Mouse (Mus musculus) forebrain, embryonic 15.5 days (tissue): Measurements from ENCODE around the gene 2210011C24Rik. TPM values are rescaled to one million over a fixed set of nuclear protein-coding genes. Genes with fewer than 3 reads are reported as not detected.

Experiments used
- ATAC-seq: fragments of 200-750 bp; cut with Nextera tagmentation; replicated peaks from 2 replicates; pipeline ENCODE4 v1.8.0; 2017; ENCODE audit warnings: mild to moderate bottlenecking, moderate TSS enrichment, moderate library complexity
- H3K27ac ChIP-seq: fragments of 300-500 bp; sonication (generic); replicated peaks from 2 replicates; pipeline ENCODE4 v1.5.1; 2015; ENCODE audit warnings: mild to moderate bottlenecking, inconsistent platforms
- H3K27me3 ChIP-seq: fragments of 300-500 bp; sonication (generic); 2 replicates; pipeline ENCODE4 v1.6.1; 2015; ENCODE audit warnings: inconsistent platforms
- H3K36me3 ChIP-seq: fragments of 300-500 bp; sonication (generic); 2 replicates; pipeline ENCODE4 v1.6.1; 2015; ENCODE audit warnings: mild to moderate bottlenecking, inconsistent platforms
- H3K4me1 ChIP-seq: fragments of 300-500 bp; sonication (generic); 2 replicates; pipeline ENCODE4 v1.6.1; 2015; ENCODE audit warnings: inconsistent platforms
- H3K4me2 ChIP-seq: fragments of 300-500 bp; sonication (generic); replicated peaks from 2 replicates; pipeline ENCODE4 v1.6.1; 2015; ENCODE audit warnings: mild to moderate bottlenecking, inconsistent platforms
- H3K4me3 ChIP-seq: fragments of 300-500 bp; sonication (generic); 2 replicates; pipeline ENCODE4 v1.5.1; 2015; ENCODE audit warnings: mild to moderate bottlenecking, inconsistent platforms
- H3K9ac ChIP-seq: fragments of 300-500 bp; sonication (generic); replicated peaks from 2 replicates; pipeline ENCODE4 v1.6.1; 2015; ENCODE audit warnings: mild to moderate bottlenecking, inconsistent platforms
- H3K9me3 ChIP-seq: fragments of 300-500 bp; sonication (generic); 2 replicates; pipeline ENCODE4 v1.6.1; 2016; ENCODE audit warnings: inconsistent platforms
- WGBS: fragments of 180-500 bp; shearing (Covaris S2); methylation state at CpG from one replicate; pipeline ENCODE4 v1.1.7; 2015; ENCODE audit warnings: mixed read lengths; 5-methylcytosine and 5-hydroxymethylcytosine counted together
- microRNA counts: library from miRNA; unstranded; fragments of <30 nt; microRNA quantifications from one replicate; lab custom pipeline; 2016
- microRNA-seq: library from miRNA; unstranded; fragments of <30 nt; microRNA quantifications from one replicate; pipeline ENCODE4, GENCODE M21; 2016
- polyA plus RNA-seq: library from polyadenylated mRNA; unstranded; fragments of >200 nt; fragmentation: Nextera tagmentation; extraction: Ambion mirVana; gene quantifications from 2 replicates; pipeline ENCODE4 v1.2.1, GENCODE M21; 2015

The 2210011C24Rik gene
- polyA plus RNA-seq, 1 experiment from 2014 or later: not detected

DNA sequence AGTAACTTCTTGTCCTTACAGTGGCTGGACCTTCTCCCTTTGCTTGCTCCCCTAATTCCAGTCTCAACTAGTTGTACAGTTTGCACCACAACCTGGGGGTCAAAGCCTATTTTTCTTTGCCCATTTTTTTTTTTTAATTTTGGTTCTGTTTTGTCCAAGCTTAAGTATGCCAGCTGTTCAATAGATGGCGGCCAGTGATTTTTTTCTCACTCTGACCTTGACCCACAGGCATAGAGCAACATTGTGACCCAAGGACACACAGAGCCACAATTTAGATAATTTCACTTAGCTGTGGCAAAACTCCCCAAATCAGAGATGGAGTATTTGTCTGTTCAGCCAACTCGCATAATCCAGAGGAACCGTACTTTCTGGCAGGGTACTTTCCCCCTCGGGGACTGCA is 40.9 kb downstream of the 2210011C24Rik start:
- Histone ChIP-seq H3K27ac (no peak overlapping the region), H3K4me3 (0 out of 2 replicates have a peak overlapping the region, but pooled peaks have one; percentile 90), H3K4me1 (peaks cover 20% of the 10 kb centered on the region), H3K9me3 (no peaks in the 10 kb centered on the region), H3K9ac (no peak overlapping the region), H3K36me3 (peaks cover 6% of the 10 kb centered on the region; the same call in 1 of the 2 replicates), H3K27me3 (no peaks in the 10 kb centered on the region), H3K4me2 (no peak overlapping the region)
- 91% methylated on average over 4 of the region's 4 CpGs for WGBS
- no peak for ATAC-seq

DNA sequence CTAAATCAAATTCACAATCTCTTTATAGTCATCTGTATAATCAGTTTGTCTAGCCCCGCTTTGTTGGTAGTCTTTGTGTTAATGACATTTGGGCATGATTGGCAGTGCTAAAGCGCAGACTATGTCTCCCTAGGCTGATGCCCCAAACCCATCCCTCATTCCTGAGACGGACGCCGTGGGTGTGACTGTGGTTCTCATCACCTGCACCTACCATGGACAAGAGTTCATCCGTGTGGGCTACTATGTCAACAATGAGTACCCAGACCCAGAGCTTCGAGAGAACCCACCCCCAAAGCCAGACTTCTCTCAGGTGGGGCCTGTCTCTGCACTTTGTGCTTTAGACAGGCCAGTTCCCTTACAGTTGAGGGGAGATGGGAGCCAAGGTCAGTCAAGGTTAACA is 44.3 kb downstream of the 2210011C24Rik start:
- ATAC-seq: no peak
- Histone ChIP-seq H3K9me3 (no peaks in the 10 kb centered on the region), H3K27me3 (no peaks in the 10 kb centered on the region), H3K4me2 (no peak overlapping the region), H3K4me1 (peaks cover 7% of the 10 kb centered on the region), H3K9ac (no peak overlapping the region), H3K27ac (no peak overlapping the region), H3K36me3 (peaks cover 6% of the 10 kb centered on the region; the same call in 1 of the 2 replicates), H3K4me3 (no peak overlapping the region)
- 97% methylated on average over 7 of the region's 7 CpGs for WGBS

DNA sequence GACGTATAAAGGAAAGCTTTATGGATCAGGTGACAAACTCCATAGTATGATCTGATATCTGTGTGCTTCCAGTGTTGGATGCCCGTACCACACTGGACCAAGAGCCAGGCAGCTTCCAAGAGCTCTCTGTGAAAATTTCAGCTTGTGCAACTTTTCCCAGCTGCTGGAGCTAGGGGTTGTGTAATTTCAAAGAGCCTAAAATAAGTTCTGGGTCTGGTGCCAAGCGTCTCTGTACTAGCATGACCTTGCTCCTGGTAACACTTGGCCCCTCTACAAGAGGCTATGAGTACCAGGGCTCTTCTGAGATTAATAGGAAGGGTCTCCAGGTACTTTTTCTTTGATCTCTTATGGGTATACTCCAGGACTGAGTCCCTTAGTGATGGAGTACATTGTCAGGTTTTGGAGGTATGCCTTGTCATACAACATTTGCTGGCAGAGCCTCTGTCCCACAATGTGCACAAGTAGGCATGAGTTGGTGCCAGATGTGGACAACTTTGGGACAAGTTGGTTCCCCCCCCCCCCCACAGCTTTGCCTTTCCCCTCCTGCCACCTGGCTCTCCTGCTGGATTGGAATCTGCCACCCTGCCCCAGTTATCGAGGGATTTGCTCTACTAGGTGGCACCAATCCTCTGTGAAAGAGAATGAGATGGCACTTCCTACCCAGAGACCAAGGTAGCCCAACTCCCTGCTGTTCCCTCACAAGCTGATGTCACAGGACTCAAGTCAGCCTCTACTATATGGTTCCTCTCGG is 47.8 kb downstream of the 2210011C24Rik start:
- Histone ChIP-seq H3K4me2 (no peak overlapping the region), H3K27me3 (no peaks in the 10 kb centered on the region), H3K4me1 (no peaks in the 10 kb centered on the region), H3K27ac (no peak overlapping the region), H3K9me3 (no peaks in the 10 kb centered on the region), H3K36me3 (peaks cover 6% of the 10 kb centered on the region; the same call in 1 of the 2 replicates), H3K9ac (no peak overlapping the region), H3K4me3 (no peak overlapping the region)
- ATAC-seq: no peak
- 91% methylated on average over 5 of the region's 5 CpGs for WGBS

MicroRNA genes within 50 kb of the gene (microRNA counts, 519-probe panel; counts per million panel counts)
- microRNA mmu-miR-1199 (lab: Ali Mortazavi, UCI): not detected

Small RNAs within 50 kb of the gene (microRNA-seq; reads per million reads assigned to microRNA genes)
- gene Mir1199 (not detected), gene Mir8111 (1.5 reads per million)

Other genes with a start within 250 kb of the 2210011C24Rik start
- 56.2 and 57.0 TPM in 2 replicates for gene Adgrl1, start 112.1 kb downstream of the 2210011C24Rik start, polyA plus RNA-seq
- 0.74 and 0.95 TPM in 2 replicates for gene Gm10644, start 57.0 kb downstream of the 2210011C24Rik start, polyA plus RNA-seq
- gene Asf1b, start 56.7 kb downstream of the 2210011C24Rik start, polyA plus RNA-seq: 20.7 and 22.2 TPM in 2 replicates
- gene Prkaca, start 39.2 kb downstream of the 2210011C24Rik start, polyA plus RNA-seq: 169 and 178 TPM in 2 replicates
- gene Samd1, start 14.5 kb downstream of the 2210011C24Rik start, polyA plus RNA-seq: 8.5 and 9.5 TPM in 2 replicates
- gene 1700067K01Rik, start 10.7 kb downstream of the 2210011C24Rik start, polyA plus RNA-seq: 1.4 TPM in 2 replicates
- 0.94 and 2.6 TPM in 2 replicates for gene Palm3, start 9.3 kb upstream of the 2210011C24Rik start, polyA plus RNA-seq
- gene Il27ra, start 30.4 kb upstream of the 2210011C24Rik start, polyA plus RNA-seq: 0.41 and 0.68 TPM in 2 replicates
- not detected in 2 replicates for gene Rln3, start 32.8 kb upstream of the 2210011C24Rik start, polyA plus RNA-seq
- gene Gm10643, start 53.0 kb upstream of the 2210011C24Rik start, polyA plus RNA-seq: 1.2 and 1.3 TPM in 2 replicates
- gene Rfx1, start 54.7 kb upstream of the 2210011C24Rik start, polyA plus RNA-seq: 9.1 and 9.5 TPM in 2 replicates
- 17.8 and 19.3 TPM in 2 replicates for gene Dcaf15, start 92.6 kb upstream of the 2210011C24Rik start, polyA plus RNA-seq
- 0.32 TPM in 2 replicates for gene Podnl1, start 113.8 kb upstream of the 2210011C24Rik start, polyA plus RNA-seq
- 32.4 and 34.8 TPM in 2 replicates for gene Cc2d1a, start 135.8 kb upstream of the 2210011C24Rik start, polyA plus RNA-seq
- gene 4930432K21Rik, start 135.9 kb upstream of the 2210011C24Rik start, polyA plus RNA-seq: 2.4 and 2.7 TPM in 2 replicates
- gene Nanos3, start 173.0 kb upstream of the 2210011C24Rik start, polyA plus RNA-seq: 6.2 and 7.1 TPM in 2 replicates
- 41.1 and 42.8 TPM in 2 replicates for gene Zswim4, start 224.9 kb upstream of the 2210011C24Rik start, polyA plus RNA-seq
- gene D8Ertd738e, start 237.5 kb upstream of the 2210011C24Rik start, polyA plus RNA-seq: 233 and 252 TPM in 2 replicates
- gene Mri1, start 245.2 kb upstream of the 2210011C24Rik start, polyA plus RNA-seq: 53.3 and 58.8 TPM in 2 replicates